Mouse (Mus musculus) E14TG2a.4 (cell line): ENCODE measurements around the gene Uso1.

Source experiments
- CTCF ChIP-seq: conservative IDR thresholded peaks from 2 replicates; pipeline ENCODE4 v1.5.1; 2014; ENCODE audit warnings: low read length
- NANOG ChIP-seq: IDR thresholded peaks from 2 replicates; pipeline ENCODE4 v1.6.1; 2014; ENCODE audit warnings: borderline replicate concordance, low read length, mixed read lengths
- POU5F1 ChIP-seq: IDR thresholded peaks from 2 replicates; pipeline ENCODE4 v1.6.1; 2014; ENCODE audit warnings: low read length, borderline replicate concordance

- no peak for TF ChIP-seq CTCF
- no peak for TF ChIP-seq NANOG
- no peak for TF ChIP-seq POU5F1
These were observed 107.7 kb downstream of the Uso1 start for GRCm38 (mm10) chr5:92245483-92245882.
